Mouse (Mus musculus): ENCODE data around the gene Klk9. TPM values are rescaled to one million over a fixed set of nuclear protein-coding genes. Genes with fewer than 3 reads are reported as not detected.

The Klk9 gene
- polyA plus RNA-seq, 2 experiments = 0.21 TPM

DNA sequence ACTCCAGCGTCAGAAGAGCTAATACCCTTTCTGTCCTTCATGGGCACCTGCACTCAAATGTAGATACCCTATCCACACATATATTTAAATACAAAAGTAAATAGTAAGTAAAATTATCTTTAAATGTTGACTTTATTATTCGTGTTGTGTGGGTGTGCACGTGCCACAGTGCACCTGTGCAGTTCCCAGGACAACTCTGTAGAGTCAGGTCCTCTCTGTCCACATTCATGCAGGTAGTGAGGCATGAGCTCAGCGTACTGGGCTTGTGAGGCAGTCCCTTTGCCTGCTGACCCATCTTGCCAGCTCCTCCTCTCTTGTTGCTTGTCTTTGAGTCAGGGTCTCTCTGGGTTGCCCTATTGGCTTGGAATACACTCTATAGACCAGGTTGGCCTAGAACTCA is 36.0 kb downstream of the Klk9 start:
- H3K4me2 ChIP-seq (replicated peaks; ENCODE audit: low read depth, low read length, severe bottlenecking) = no peak overlapping the region
- H3K27ac ChIP-seq (replicated peaks; ENCODE audit: low read depth, low read length) = no peak overlapping the region
- 85% methylated on average over 4 of the region's 4 CpGs for WGBS
- TF ChIP-seq POLR2A (IDR thresholded peaks at IDR 0.05; ENCODE audit: borderline replicate concordance, extremely low read depth, insufficient read depth, insufficient read length) = no peak
- no peak for ATAC-seq (ENCODE audit: low FRiP score, low read depth)
- H3K9me3 ChIP-seq (ENCODE audit: control insufficient read depth, low read length) = no peaks in the 10 kb centered on the region
- no peak overlapping the region for H3K4me3 ChIP-seq (replicated peaks; ENCODE audit: low read length)
- H3K36me3 ChIP-seq (ENCODE audit: control insufficient read depth, insufficient read depth, low read length) = no peaks in the 10 kb centered on the region
- DNase-seq (ENCODE audit: low spot score) = no peak
- no peak overlapping the region for H3K9ac ChIP-seq (ENCODE audit: low read depth, low read length, severe bottlenecking)
- no peaks in the 10 kb centered on the region for H3K4me1 ChIP-seq (ENCODE audit: control insufficient read depth, insufficient read depth, low read length)
- H3K27me3 ChIP-seq (ENCODE audit: control insufficient read depth, insufficient read depth, low read length) = no peaks in the 10 kb centered on the region

GRCm38 (mm10) chr7:43829006-43829405 is 37.3 kb downstream of the Klk9 start:
- no peaks in the 10 kb centered on the region for H3K9me3 ChIP-seq (ENCODE audit: control insufficient read depth, low read length)
- no peak overlapping the region for H3K27ac ChIP-seq (replicated peaks; ENCODE audit: low read depth, low read length)
- no peak overlapping the region for H3K4me2 ChIP-seq (replicated peaks; ENCODE audit: low read depth, low read length, severe bottlenecking)
- H3K27me3 ChIP-seq (ENCODE audit: control insufficient read depth, insufficient read depth, low read length) = no peaks in the 10 kb centered on the region
- ATAC-seq (ENCODE audit: low FRiP score, low read depth) = no peak
- no peak overlapping the region for H3K4me3 ChIP-seq (replicated peaks; ENCODE audit: low read length)
- no peaks in the 10 kb centered on the region for H3K4me1 ChIP-seq (ENCODE audit: control insufficient read depth, insufficient read depth, low read length)
- DNase-seq (ENCODE audit: low spot score) = no peak
- 89% methylated on average over 8 of the region's 8 CpGs for WGBS
- no peaks in the 10 kb centered on the region for H3K36me3 ChIP-seq (ENCODE audit: control insufficient read depth, insufficient read depth, low read length)
- no peak overlapping the region for H3K9ac ChIP-seq (ENCODE audit: low read depth, low read length, severe bottlenecking)
- TF ChIP-seq POLR2A (IDR thresholded peaks at IDR 0.05; ENCODE audit: borderline replicate concordance, extremely low read depth, insufficient read depth, insufficient read length) = no peak

DNA sequence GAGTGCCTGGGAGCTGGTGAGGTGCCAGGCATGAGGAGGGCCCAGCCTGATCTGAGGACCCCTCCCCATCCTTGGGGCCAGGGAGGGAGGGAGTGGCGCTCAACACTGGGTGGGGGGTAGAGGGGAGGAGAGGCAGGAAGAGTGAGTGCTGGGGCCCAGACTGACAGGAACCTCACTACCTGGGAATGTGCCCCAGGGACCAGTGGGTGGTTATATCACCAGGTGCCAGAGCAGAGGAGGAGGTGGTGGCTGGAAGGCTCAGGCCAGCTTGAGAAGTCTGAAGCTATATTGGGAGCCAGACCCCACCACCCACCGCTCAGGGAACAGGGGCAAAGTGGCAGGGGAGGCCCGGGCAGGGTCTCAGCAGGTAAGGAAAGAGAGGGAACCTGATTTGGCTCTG is 50.0 kb downstream of the Klk9 start, which contains the start of gene Klk5:
Gene Klk5, plus strand, starts transcription at position 271 of the 400 bp plus-strand sequence.
- ATAC-seq (ENCODE audit: low FRiP score, low read depth) = no peak
- H3K9ac ChIP-seq (ENCODE audit: low read depth, low read length, severe bottlenecking) = no peak within 1 kb of the TSS
- TF ChIP-seq POLR2A (IDR thresholded peaks at IDR 0.05; ENCODE audit: borderline replicate concordance, extremely low read depth, insufficient read depth, insufficient read length) = no peak
- no peaks in the 10 kb centered on the region for H3K27me3 ChIP-seq (ENCODE audit: control insufficient read depth, insufficient read depth, low read length)
- H3K4me1 ChIP-seq (ENCODE audit: control insufficient read depth, insufficient read depth, low read length) = no peaks in the 10 kb centered on the region
- 33% methylated on average over 3 of the region's 3 CpGs for WGBS
- no peak within 1 kb of the TSS for H3K27ac ChIP-seq (replicated peaks; ENCODE audit: low read depth, low read length)
- no peak for DNase-seq (ENCODE audit: low spot score)
- no peak within 1 kb of the TSS for H3K4me2 ChIP-seq (replicated peaks; ENCODE audit: low read depth, low read length, severe bottlenecking)
- H3K9me3 ChIP-seq (ENCODE audit: control insufficient read depth, low read length) = no peaks in the 10 kb centered on the region
- no peaks in the 10 kb centered on the region for H3K36me3 ChIP-seq (ENCODE audit: control insufficient read depth, insufficient read depth, low read length)
- no peak within 1 kb of the TSS for H3K4me3 ChIP-seq (replicated peaks; ENCODE audit: low read length)

DNA sequence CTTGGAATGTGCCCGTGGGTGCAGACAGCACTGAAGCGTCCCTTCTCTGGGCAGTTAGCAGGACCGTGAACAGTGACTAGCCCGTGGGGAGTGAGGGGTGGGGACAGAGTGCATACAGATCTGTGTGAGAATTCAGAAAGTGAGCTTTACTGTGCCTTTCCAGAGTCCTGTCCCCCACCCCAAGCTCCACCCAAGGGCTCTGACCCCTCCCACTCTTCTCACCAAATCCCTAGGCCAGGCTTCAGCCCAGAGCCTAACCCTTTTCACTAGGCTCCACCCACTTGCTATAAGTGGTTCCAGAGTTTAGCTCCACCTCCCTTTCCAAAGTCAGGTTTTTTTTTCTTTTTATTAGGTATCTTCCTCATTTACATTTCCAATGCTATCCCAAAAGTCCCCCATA is 52.1 kb downstream of the Klk9 start:
- ATAC-seq (ENCODE audit: low FRiP score, low read depth) = no peak
- Histone ChIP-seq H3K9me3 (ENCODE audit: control insufficient read depth, low read length) (no peaks in the 10 kb centered on the region), H3K4me1 (ENCODE audit: control insufficient read depth, insufficient read depth, low read length) (no peaks in the 10 kb centered on the region), H3K9ac (ENCODE audit: low read depth, low read length, severe bottlenecking) (no peak overlapping the region), H3K4me3 (replicated peaks; ENCODE audit: low read length) (no peak overlapping the region), H3K27me3 (ENCODE audit: control insufficient read depth, insufficient read depth, low read length) (no peaks in the 10 kb centered on the region), H3K4me2 (replicated peaks; ENCODE audit: low read depth, low read length, severe bottlenecking) (no peak overlapping the region), H3K36me3 (ENCODE audit: control insufficient read depth, insufficient read depth, low read length) (no peaks in the 10 kb centered on the region), H3K27ac (replicated peaks; ENCODE audit: low read depth, low read length) (no peak overlapping the region)
- no peak for TF ChIP-seq POLR2A (IDR thresholded peaks at IDR 0.05; ENCODE audit: borderline replicate concordance, extremely low read depth, insufficient read depth, insufficient read length)
- DNase-seq (ENCODE audit: low spot score) = no peak
- 84% methylated on average over 4 of the region's 4 CpGs for WGBS

Other genes with a start within 250 kb of the Klk9 start
- gene Cd33, start 247.5 kb upstream of the Klk9 start, polyA plus RNA-seq (2012; rRNA removed) = 2.4 and 3.0 TPM in 2 replicates
- gene Cd33, start 247.5 kb upstream of the Klk9 start, polyA plus RNA-seq (2014; fragmentation: Nextera tagmentation; extraction: Ambion mirVana) = 2.9 and 3.1 TPM in 2 replicates
- 4.9 and 5.7 TPM in 2 replicates for gene Zfp658, start 229.6 kb upstream of the Klk9 start, polyA plus RNA-seq (2012; rRNA removed)
- 3.6 and 3.8 TPM in 2 replicates for gene Zfp658, start 229.6 kb upstream of the Klk9 start, polyA plus RNA-seq (2014; fragmentation: Nextera tagmentation; extraction: Ambion mirVana)
- 5.8 and 6.7 TPM in 2 replicates for gene Zfp719, start 212.3 kb upstream of the Klk9 start, polyA plus RNA-seq (2012; rRNA removed)
- gene Zfp719, start 212.3 kb upstream of the Klk9 start, polyA plus RNA-seq (2014; fragmentation: Nextera tagmentation; extraction: Ambion mirVana) = 13.1 and 16.0 TPM in 2 replicates
- 0.04 and 0.11 TPM in 2 replicates for gene Zfp819, start 184.7 kb upstream of the Klk9 start, polyA plus RNA-seq (2012; rRNA removed)
- 0.19 TPM in 1 of 2 replicates, not detected in the other for gene Zfp819, start 184.7 kb upstream of the Klk9 start, polyA plus RNA-seq (2014; fragmentation: Nextera tagmentation; extraction: Ambion mirVana)
- gene Ceacam18, start 157.2 kb upstream of the Klk9 start, polyA plus RNA-seq (2012; rRNA removed) = not detected in 2 replicates
- not detected in 2 replicates for gene Ceacam18, start 157.2 kb upstream of the Klk9 start, polyA plus RNA-seq (2014; fragmentation: Nextera tagmentation; extraction: Ambion mirVana)
- gene Siglece, start 131.7 kb upstream of the Klk9 start, polyA plus RNA-seq (2012; rRNA removed) = 0.65 and 1.1 TPM in 2 replicates
- gene Siglece, start 131.7 kb upstream of the Klk9 start, polyA plus RNA-seq (2014; fragmentation: Nextera tagmentation; extraction: Ambion mirVana) = 0.55 and 1.1 TPM in 2 replicates
- 13.4 and 15.8 TPM in 2 replicates for gene Ctu1, start 119.9 kb upstream of the Klk9 start, polyA plus RNA-seq (2012; rRNA removed)
- 11.2 and 12.0 TPM in 2 replicates for gene Ctu1, start 119.9 kb upstream of the Klk9 start, polyA plus RNA-seq (2014; fragmentation: Nextera tagmentation; extraction: Ambion mirVana)
- gene Klk14, start 101.5 kb upstream of the Klk9 start, polyA plus RNA-seq (2012; rRNA removed) = 0.14 and 0.20 TPM in 2 replicates
- gene Klk14, start 101.5 kb upstream of the Klk9 start, polyA plus RNA-seq (2014; fragmentation: Nextera tagmentation; extraction: Ambion mirVana) = not detected in 2 replicates
- gene Klk13, start 79.3 kb upstream of the Klk9 start, polyA plus RNA-seq (2012; rRNA removed) = 1.7 and 1.8 TPM in 2 replicates
- 2.9 and 3.7 TPM in 2 replicates for gene Klk13, start 79.3 kb upstream of the Klk9 start, polyA plus RNA-seq (2014; fragmentation: Nextera tagmentation; extraction: Ambion mirVana)
- gene Klk12, start 23.0 kb upstream of the Klk9 start, polyA plus RNA-seq (2012; rRNA removed) = not detected in 2 replicates
- gene Klk12, start 23.0 kb upstream of the Klk9 start, polyA plus RNA-seq (2014; fragmentation: Nextera tagmentation; extraction: Ambion mirVana) = not detected in 2 replicates
- 3.5 and 3.8 TPM in 2 replicates for gene Klk11, start 17.3 kb upstream of the Klk9 start, polyA plus RNA-seq (2012; rRNA removed)
- 1.6 and 3.4 TPM in 2 replicates for gene Klk11, start 17.3 kb upstream of the Klk9 start, polyA plus RNA-seq (2014; fragmentation: Nextera tagmentation; extraction: Ambion mirVana)
- 6.8 and 7.4 TPM in 2 replicates for gene Klk10, start 10.9 kb upstream of the Klk9 start, polyA plus RNA-seq (2012; rRNA removed)
- gene Klk10, start 10.9 kb upstream of the Klk9 start, polyA plus RNA-seq (2014; fragmentation: Nextera tagmentation; extraction: Ambion mirVana) = 7.5 and 7.8 TPM in 2 replicates
- 12.6 and 18.4 TPM in 2 replicates for gene Klk8, start 5.7 kb downstream of the Klk9 start, polyA plus RNA-seq (2012; rRNA removed)
- 30.5 and 34.7 TPM in 2 replicates for gene Klk8, start 5.7 kb downstream of the Klk9 start, polyA plus RNA-seq (2014; fragmentation: Nextera tagmentation; extraction: Ambion mirVana)
- gene Klk7, start 19.4 kb downstream of the Klk9 start, polyA plus RNA-seq (2012; rRNA removed) = 0.14 and 0.21 TPM in 2 replicates
- 0.12 TPM in 1 of 2 replicates, not detected in the other for gene Klk7, start 19.4 kb downstream of the Klk9 start, polyA plus RNA-seq (2014; fragmentation: Nextera tagmentation; extraction: Ambion mirVana)
- gene Klk6, start 32.6 kb downstream of the Klk9 start, polyA plus RNA-seq (2012; rRNA removed) = 0.08 TPM in 1 of 2 replicates, not detected in the other
- gene Klk6, start 32.6 kb downstream of the Klk9 start, polyA plus RNA-seq (2014; fragmentation: Nextera tagmentation; extraction: Ambion mirVana) = not detected in 2 replicates
- gene Klk5, start 50.1 kb downstream of the Klk9 start, polyA plus RNA-seq (2012; rRNA removed) = 0.40 and 0.55 TPM in 2 replicates
- 0.80 and 2.7 TPM in 2 replicates for gene Klk5, start 50.1 kb downstream of the Klk9 start, polyA plus RNA-seq (2014; fragmentation: Nextera tagmentation; extraction: Ambion mirVana)
- 0.09 and 0.12 TPM in 2 replicates for gene Klk4, start 89.3 kb downstream of the Klk9 start, polyA plus RNA-seq (2012; rRNA removed)
- gene Klk4, start 89.3 kb downstream of the Klk9 start, polyA plus RNA-seq (2014; fragmentation: Nextera tagmentation; extraction: Ambion mirVana) = not detected in 2 replicates
- not detected in 2 replicates for gene Klk15, start 141.8 kb downstream of the Klk9 start, polyA plus RNA-seq (2012; rRNA removed)
- gene Klk15, start 141.8 kb downstream of the Klk9 start, polyA plus RNA-seq (2014; fragmentation: Nextera tagmentation; extraction: Ambion mirVana) = not detected in 2 replicates
- not detected in 2 replicates for gene Klk1b8, start 158.8 kb downstream of the Klk9 start, polyA plus RNA-seq (2012; rRNA removed)
- not detected in 2 replicates for gene Klk1b8, start 158.8 kb downstream of the Klk9 start, polyA plus RNA-seq (2014; fragmentation: Nextera tagmentation; extraction: Ambion mirVana)
- not detected in 2 replicates for gene Klk1b1, start 174.9 kb downstream of the Klk9 start, polyA plus RNA-seq (2012; rRNA removed)
- not detected in 2 replicates for gene Klk1b1, start 174.9 kb downstream of the Klk9 start, polyA plus RNA-seq (2014; fragmentation: Nextera tagmentation; extraction: Ambion mirVana)
- not detected in 2 replicates for gene Klk1b9, start 184.2 kb downstream of the Klk9 start, polyA plus RNA-seq (2012; rRNA removed)
- gene Klk1b9, start 184.2 kb downstream of the Klk9 start, polyA plus RNA-seq (2014; fragmentation: Nextera tagmentation; extraction: Ambion mirVana) = not detected in 2 replicates
- not detected in 2 replicates for gene Klk1b11, start 204.0 kb downstream of the Klk9 start, polyA plus RNA-seq (2012; rRNA removed)
- gene Klk1b11, start 204.0 kb downstream of the Klk9 start, polyA plus RNA-seq (2014; fragmentation: Nextera tagmentation; extraction: Ambion mirVana) = not detected in 2 replicates
- gene Klk1b26, start 220.3 kb downstream of the Klk9 start, polyA plus RNA-seq (2012; rRNA removed) = 0.05 and 0.20 TPM in 2 replicates
- gene Klk1b26, start 220.3 kb downstream of the Klk9 start, polyA plus RNA-seq (2014; fragmentation: Nextera tagmentation; extraction: Ambion mirVana) = 0.14 and 0.36 TPM in 2 replicates

Measured in limb, embryonic 14.5 days (tissue).